Mouse (Mus musculus): Measurements from ENCODE around the gene Spon1. TPM values are rescaled to one million over a fixed set of nuclear protein-coding genes. Genes with fewer than 3 reads are reported as not detected.

The Spon1 gene
- polyA plus RNA-seq, 1 experiment from 2014 or later: 79.7 TPM

GRCm38 (mm10) chr7:113909161-113909825 is 143.5 kb downstream of the Spon1 start:
- Histone ChIP-seq H3K27ac (ENCODE audit: low read depth, low read length) (no peak overlapping the region), H3K4me1 (ENCODE audit: control insufficient read depth, insufficient read depth, low read length) (peaks cover 3% of the 10 kb centered on the region; the same call in 1 of the 2 replicates), H3K27me3 (ENCODE audit: control insufficient read depth, insufficient read depth, low read length) (no peaks in the 10 kb centered on the region), H3K9me3 (replicated peaks; ENCODE audit: control insufficient read depth, low read length) (no peaks in the 10 kb centered on the region), H3K4me2 (no peak overlapping the region), H3K36me3 (ENCODE audit: control insufficient read depth, insufficient read depth, low read length) (0 out of 2 replicates have a peak, but pooled peaks cover 2% of the 10 kb centered on the region), H3K4me3 (ENCODE audit: low read depth, low read length) (no peak overlapping the region), H3K9ac (ENCODE audit: low read depth, low read length) (no peak overlapping the region)
- 32% methylated on average over 12 of the region's 12 CpGs for WGBS (ENCODE audit: insufficient replicate concordance)
- ATAC-seq (replicated peaks; ENCODE audit: insufficient number of reproducible peaks, low FRiP score, low TSS enrichment): no peak

- Histone ChIP-seq H3K36me3 (ENCODE audit: control insufficient read depth, insufficient read depth, low read length) (0 out of 2 replicates have a peak, but pooled peaks cover 2% of the 10 kb centered on the region), H3K27me3 (ENCODE audit: control insufficient read depth, insufficient read depth, low read length) (no peaks in the 10 kb centered on the region), H3K4me3 (ENCODE audit: low read depth, low read length) (no peak overlapping the region), H3K27ac (ENCODE audit: low read depth, low read length) (no peak overlapping the region), H3K4me2 (no peak overlapping the region), H3K4me1 (ENCODE audit: control insufficient read depth, insufficient read depth, low read length) (peaks cover 3% of the 10 kb centered on the region; the same call in 1 of the 2 replicates), H3K9me3 (replicated peaks; ENCODE audit: control insufficient read depth, low read length) (no peaks in the 10 kb centered on the region), H3K9ac (ENCODE audit: low read depth, low read length) (no peak overlapping the region)
- 82% methylated on average over 7 of the region's 7 CpGs for WGBS (ENCODE audit: insufficient replicate concordance)
- no peak for ATAC-seq (replicated peaks; ENCODE audit: insufficient number of reproducible peaks, low FRiP score, low TSS enrichment)
Observed at GRCm38 (mm10) chr7:113910856-113911255, 145.1 kb downstream of the Spon1 start.

GRCm38 (mm10) chr7:113915936-113916335 is 150.1 kb downstream of the Spon1 start:
- no peaks in the 10 kb centered on the region for H3K4me1 ChIP-seq (ENCODE audit: control insufficient read depth, insufficient read depth, low read length)
- ATAC-seq (replicated peaks; ENCODE audit: insufficient number of reproducible peaks, low FRiP score, low TSS enrichment): no peak
- 64% methylated on average over 4 of the region's 4 CpGs for WGBS (ENCODE audit: insufficient replicate concordance)
- H3K9me3 ChIP-seq (replicated peaks; ENCODE audit: control insufficient read depth, low read length): no peaks in the 10 kb centered on the region
- no peaks in the 10 kb centered on the region for H3K27me3 ChIP-seq (ENCODE audit: control insufficient read depth, insufficient read depth, low read length)
- H3K9ac ChIP-seq (ENCODE audit: low read depth, low read length): no peak overlapping the region
- no peak overlapping the region for H3K4me2 ChIP-seq
- no peak overlapping the region for H3K4me3 ChIP-seq (ENCODE audit: low read depth, low read length)
- H3K36me3 ChIP-seq (ENCODE audit: control insufficient read depth, insufficient read depth, low read length): no peaks in the 10 kb centered on the region
- no peak overlapping the region for H3K27ac ChIP-seq (ENCODE audit: low read depth, low read length)

DNA sequence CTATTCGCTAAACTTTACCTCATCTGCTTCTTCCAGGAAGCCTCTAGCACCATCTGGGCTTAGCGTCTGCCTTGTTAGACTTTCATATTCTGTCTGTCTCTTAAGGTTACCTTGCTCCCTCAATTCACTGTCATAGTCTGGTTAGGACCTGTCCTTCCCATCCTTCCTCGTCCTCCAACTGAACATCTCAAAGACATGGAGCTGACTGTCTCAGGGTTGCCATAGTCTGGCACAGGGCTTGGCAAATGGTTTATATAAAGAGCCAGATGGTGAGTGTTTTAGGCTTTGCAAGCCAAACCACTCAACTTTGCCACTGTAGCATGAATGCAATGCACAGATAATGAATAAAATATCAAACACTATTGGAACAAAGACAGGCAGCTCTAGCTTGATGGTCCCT is 153.1 kb downstream of the Spon1 start:
- WGBS (ENCODE audit: insufficient replicate concordance): 86% methylated on average over 3 of the region's 3 CpGs

GRCm38 (mm10) chr7:113919505-113919904 is 153.7 kb downstream of the Spon1 start:
- 66% methylated on average over 4 of the region's 4 CpGs for WGBS (ENCODE audit: insufficient replicate concordance)
- Histone ChIP-seq H3K4me1 (ENCODE audit: control insufficient read depth, insufficient read depth, low read length) (no peaks in the 10 kb centered on the region), H3K4me3 (ENCODE audit: low read depth, low read length) (no peak overlapping the region), H3K27me3 (ENCODE audit: control insufficient read depth, insufficient read depth, low read length) (no peaks in the 10 kb centered on the region), H3K9me3 (replicated peaks; ENCODE audit: control insufficient read depth, low read length) (no peaks in the 10 kb centered on the region), H3K4me2 (no peak overlapping the region), H3K9ac (ENCODE audit: low read depth, low read length) (no peak overlapping the region), H3K36me3 (ENCODE audit: control insufficient read depth, insufficient read depth, low read length) (no peaks in the 10 kb centered on the region), H3K27ac (ENCODE audit: low read depth, low read length) (no peak overlapping the region)
- no peak for ATAC-seq (replicated peaks; ENCODE audit: insufficient number of reproducible peaks, low FRiP score, low TSS enrichment)

More for the DNA sequence above, 153.1 kb downstream of the Spon1 start:
- Histone ChIP-seq H3K4me1 (ENCODE audit: control insufficient read depth, insufficient read depth, low read length) (no peaks in the 10 kb centered on the region), H3K9me3 (replicated peaks; ENCODE audit: control insufficient read depth, low read length) (no peaks in the 10 kb centered on the region), H3K27me3 (ENCODE audit: control insufficient read depth, insufficient read depth, low read length) (no peaks in the 10 kb centered on the region), H3K4me2 (no peak overlapping the region), H3K36me3 (ENCODE audit: control insufficient read depth, insufficient read depth, low read length) (no peaks in the 10 kb centered on the region), H3K27ac (ENCODE audit: low read depth, low read length) (no peak overlapping the region), H3K4me3 (ENCODE audit: low read depth, low read length) (no peak overlapping the region), H3K9ac (ENCODE audit: low read depth, low read length) (no peak overlapping the region)
- ATAC-seq (replicated peaks; ENCODE audit: insufficient number of reproducible peaks, low FRiP score, low TSS enrichment): no peak

- Histone ChIP-seq H3K4me3 (ENCODE audit: low read depth, low read length) (no peak overlapping the region), H3K9ac (ENCODE audit: low read depth, low read length) (no peak overlapping the region), H3K4me2 (no peak overlapping the region), H3K27me3 (ENCODE audit: control insufficient read depth, insufficient read depth, low read length) (no peaks in the 10 kb centered on the region), H3K9me3 (replicated peaks; ENCODE audit: control insufficient read depth, low read length) (no peaks in the 10 kb centered on the region), H3K27ac (ENCODE audit: low read depth, low read length) (no peak overlapping the region), H3K4me1 (ENCODE audit: control insufficient read depth, insufficient read depth, low read length) (no peaks in the 10 kb centered on the region), H3K36me3 (ENCODE audit: control insufficient read depth, insufficient read depth, low read length) (no peaks in the 10 kb centered on the region)
- 79% methylated on average over 2 of the region's 2 CpGs for WGBS (ENCODE audit: insufficient replicate concordance)
- no peak for ATAC-seq (replicated peaks; ENCODE audit: insufficient number of reproducible peaks, low FRiP score, low TSS enrichment)
Observed at GRCm38 (mm10) chr7:113920056-113920455, 154.3 kb downstream of the Spon1 start.

GRCm38 (mm10) chr7:113924561-113924960 is 158.8 kb downstream of the Spon1 start:
- Histone ChIP-seq H3K4me1 (ENCODE audit: control insufficient read depth, insufficient read depth, low read length) (no peaks in the 10 kb centered on the region), H3K27me3 (ENCODE audit: control insufficient read depth, insufficient read depth, low read length) (no peaks in the 10 kb centered on the region), H3K36me3 (ENCODE audit: control insufficient read depth, insufficient read depth, low read length) (no peaks in the 10 kb centered on the region), H3K4me2 (no peak overlapping the region), H3K9me3 (replicated peaks; ENCODE audit: control insufficient read depth, low read length) (no peaks in the 10 kb centered on the region), H3K9ac (ENCODE audit: low read depth, low read length) (no peak overlapping the region), H3K27ac (ENCODE audit: low read depth, low read length) (no peak overlapping the region), H3K4me3 (ENCODE audit: low read depth, low read length) (no peak overlapping the region)
- WGBS (ENCODE audit: insufficient replicate concordance): 80% methylated on average over 6 of the region's 6 CpGs
- no peak for ATAC-seq (replicated peaks; ENCODE audit: insufficient number of reproducible peaks, low FRiP score, low TSS enrichment)

- Histone ChIP-seq H3K4me3 (ENCODE audit: low read depth, low read length) (no peak overlapping the region), H3K4me1 (ENCODE audit: control insufficient read depth, insufficient read depth, low read length) (no peaks in the 10 kb centered on the region), H3K27me3 (ENCODE audit: control insufficient read depth, insufficient read depth, low read length) (no peaks in the 10 kb centered on the region), H3K36me3 (ENCODE audit: control insufficient read depth, insufficient read depth, low read length) (no peaks in the 10 kb centered on the region), H3K4me2 (no peak overlapping the region), H3K27ac (ENCODE audit: low read depth, low read length) (no peak overlapping the region), H3K9me3 (replicated peaks; ENCODE audit: control insufficient read depth, low read length) (no peaks in the 10 kb centered on the region), H3K9ac (ENCODE audit: low read depth, low read length) (no peak overlapping the region)
- ATAC-seq (replicated peaks; ENCODE audit: insufficient number of reproducible peaks, low FRiP score, low TSS enrichment): no peak
- WGBS (ENCODE audit: insufficient replicate concordance): 74% methylated on average over 7 of the region's 7 CpGs
Observed at GRCm38 (mm10) chr7:113950888-113951287, 185.1 kb downstream of the Spon1 start.

DNA sequence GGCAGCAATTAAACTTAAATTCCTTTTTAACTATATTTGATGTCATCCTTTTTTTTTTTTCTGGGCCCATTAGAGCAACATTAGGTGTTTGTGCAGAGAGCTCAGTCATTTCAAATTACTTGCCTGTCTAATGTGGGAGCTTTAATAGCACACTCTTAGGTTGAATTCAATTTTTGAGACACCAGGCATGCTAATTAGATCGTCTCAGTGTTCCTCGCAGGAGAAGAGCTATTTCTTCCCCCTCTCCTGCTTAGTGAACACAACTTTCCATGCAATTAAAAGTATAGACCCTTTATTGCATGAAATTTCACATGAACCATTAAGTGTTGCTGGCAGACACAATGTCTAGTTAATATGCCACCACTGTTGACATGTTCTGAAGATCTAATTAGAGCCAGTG is 189.6 kb downstream of the Spon1 start:
- Histone ChIP-seq H3K27ac (ENCODE audit: low read depth, low read length) (no peak overlapping the region), H3K4me3 (ENCODE audit: low read depth, low read length) (no peak overlapping the region), H3K9me3 (replicated peaks; ENCODE audit: control insufficient read depth, low read length) (no peaks in the 10 kb centered on the region), H3K4me1 (ENCODE audit: control insufficient read depth, insufficient read depth, low read length) (no peaks in the 10 kb centered on the region), H3K27me3 (ENCODE audit: control insufficient read depth, insufficient read depth, low read length) (no peaks in the 10 kb centered on the region), H3K9ac (ENCODE audit: low read depth, low read length) (no peak overlapping the region), H3K4me2 (no peak overlapping the region), H3K36me3 (ENCODE audit: control insufficient read depth, insufficient read depth, low read length) (0 out of 2 replicates have a peak, but pooled peaks cover 2% of the 10 kb centered on the region)
- WGBS (ENCODE audit: insufficient replicate concordance): 84% methylated on average over 2 of the region's 2 CpGs
- no peak for ATAC-seq (replicated peaks; ENCODE audit: insufficient number of reproducible peaks, low FRiP score, low TSS enrichment)
